Mouse (Mus musculus): Measurements from ENCODE around the gene Dpm1. TPM values are rescaled to one million over a fixed set of nuclear protein-coding genes. Genes with fewer than 3 reads are reported as not detected.

The Dpm1 gene
- polyA plus RNA-seq, 1 experiment: 54.7 TPM

- no peak overlapping the region for H3K9ac ChIP-seq (ENCODE audit: low read depth, poor library complexity, severe bottlenecking)
- peaks cover 6% of the 10 kb centered on the region for H3K4me1 ChIP-seq (ENCODE audit: control insufficient read depth, insufficient read depth, low read length)
- TF ChIP-seq POLR2A (IDR thresholded peaks at IDR 0.05; ENCODE audit: insufficient read depth, low read length) (no peak), EP300 (IDR thresholded peaks at IDR 0.05; ENCODE audit: insufficient read depth, low read depth, low read length) (no peak), CTCF (IDR thresholded peaks at IDR 0.05; ENCODE audit: low read depth, low read length) (no peak)
- H3K9me3 ChIP-seq (replicated peaks; ENCODE audit: control insufficient read depth, insufficient read depth, low read length, poor library complexity, severe bottlenecking): no peaks in the 10 kb centered on the region
- H3K27me3 ChIP-seq (ENCODE audit: control insufficient read depth, insufficient read depth, low read length, poor library complexity, severe bottlenecking): no peaks in the 10 kb centered on the region
- H3K4me3 ChIP-seq (ENCODE audit: low read depth, low read length): no peak overlapping the region
- H3K36me3 ChIP-seq (ENCODE audit: control insufficient read depth, insufficient read depth, low read length, poor library complexity, severe bottlenecking): no peaks in the 10 kb centered on the region
- H3K27ac ChIP-seq (ENCODE audit: insufficient read depth, low read length): no peak overlapping the region
Measured at GRCm38 (mm10) chr2:168166750-168167460, 63.5 kb downstream of the Dpm1 start.

- peak overlapping the region; percentile 37 for H3K9ac ChIP-seq (ENCODE audit: low read depth, poor library complexity, severe bottlenecking)
- H3K4me1 ChIP-seq (ENCODE audit: control insufficient read depth, insufficient read depth, low read length): peaks cover 14% of the 10 kb centered on the region
- no peaks in the 10 kb centered on the region for H3K9me3 ChIP-seq (replicated peaks; ENCODE audit: control insufficient read depth, insufficient read depth, low read length, poor library complexity, severe bottlenecking)
- H3K27me3 ChIP-seq (ENCODE audit: control insufficient read depth, insufficient read depth, low read length, poor library complexity, severe bottlenecking): no peaks in the 10 kb centered on the region
- H3K36me3 ChIP-seq (ENCODE audit: control insufficient read depth, insufficient read depth, low read length, poor library complexity, severe bottlenecking): no peaks in the 10 kb centered on the region
- peak overlapping the region; percentile 50 for H3K4me3 ChIP-seq (ENCODE audit: low read depth, low read length)
- TF ChIP-seq CTCF (IDR thresholded peaks at IDR 0.05; ENCODE audit: low read depth, low read length) (no peak), EP300 (IDR thresholded peaks at IDR 0.05; ENCODE audit: insufficient read depth, low read depth, low read length) (no peak), POLR2A (IDR thresholded peaks at IDR 0.05; ENCODE audit: insufficient read depth, low read length) (no peak)
- peak overlapping the region; percentile 73 for H3K27ac ChIP-seq (ENCODE audit: insufficient read depth, low read length)
Measured at GRCm38 (mm10) chr2:168161978-168162377, 68.4 kb downstream of the Dpm1 start.

DNA sequence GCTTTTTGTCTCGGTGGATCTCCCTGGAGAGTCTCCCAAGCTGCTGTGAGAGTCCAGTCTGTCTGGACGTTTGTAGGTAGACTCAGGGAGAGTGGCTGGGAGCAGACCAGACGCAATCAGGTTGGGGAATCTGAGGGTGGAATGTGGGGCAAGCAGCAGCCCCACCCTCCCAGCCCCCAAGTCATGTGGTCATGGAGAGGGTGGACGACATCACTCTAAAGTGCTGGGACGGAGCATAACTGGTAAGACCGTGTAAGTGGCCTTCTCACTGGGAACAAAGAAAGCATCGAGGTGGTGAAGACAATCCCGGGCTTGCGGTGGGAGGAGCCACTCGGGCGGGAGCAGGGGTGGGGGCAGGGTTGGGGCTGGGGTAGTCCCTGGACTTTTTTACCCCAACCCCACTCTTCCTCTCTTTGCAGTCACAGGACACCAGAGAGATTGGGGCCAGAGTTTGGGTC lies 68.8 kb downstream of the Dpm1 start:
- Histone ChIP-seq H3K9ac (ENCODE audit: low read depth, poor library complexity, severe bottlenecking) (peak overlapping the region; percentile 37), H3K27ac (ENCODE audit: insufficient read depth, low read length) (peak overlapping the region; percentile 73), H3K36me3 (ENCODE audit: control insufficient read depth, insufficient read depth, low read length, poor library complexity, severe bottlenecking) (no peaks in the 10 kb centered on the region), H3K4me1 (ENCODE audit: control insufficient read depth, insufficient read depth, low read length) (peaks cover 14% of the 10 kb centered on the region), H3K27me3 (ENCODE audit: control insufficient read depth, insufficient read depth, low read length, poor library complexity, severe bottlenecking) (no peaks in the 10 kb centered on the region), H3K9me3 (replicated peaks; ENCODE audit: control insufficient read depth, insufficient read depth, low read length, poor library complexity, severe bottlenecking) (no peaks in the 10 kb centered on the region), H3K4me3 (ENCODE audit: low read depth, low read length) (peak overlapping the region; percentile 50)
- TF ChIP-seq EP300 (IDR thresholded peaks at IDR 0.05; ENCODE audit: insufficient read depth, low read depth, low read length) (no peak), CTCF (IDR thresholded peaks at IDR 0.05; ENCODE audit: low read depth, low read length) (no peak), POLR2A (IDR thresholded peaks at IDR 0.05; ENCODE audit: insufficient read depth, low read length) (no peak)

GRCm38 (mm10) chr2:168160370-168160930 lies 69.9 kb downstream of the Dpm1 start:
- 0 out of 2 replicates have a peak overlapping the region, but pooled peaks have one; percentile 46 for H3K27ac ChIP-seq (ENCODE audit: insufficient read depth, low read length)
- H3K27me3 ChIP-seq (ENCODE audit: control insufficient read depth, insufficient read depth, low read length, poor library complexity, severe bottlenecking): no peaks in the 10 kb centered on the region

More at GRCm38 (mm10) chr2:168160370-168160930, 69.9 kb downstream of the Dpm1 start:
- H3K9me3 ChIP-seq (replicated peaks; ENCODE audit: control insufficient read depth, insufficient read depth, low read length, poor library complexity, severe bottlenecking): no peaks in the 10 kb centered on the region
- peak overlapping the region; percentile 47 for H3K9ac ChIP-seq (ENCODE audit: low read depth, poor library complexity, severe bottlenecking)
- no peak overlapping the region for H3K4me3 ChIP-seq (ENCODE audit: low read depth, low read length)
- H3K36me3 ChIP-seq (ENCODE audit: control insufficient read depth, insufficient read depth, low read length, poor library complexity, severe bottlenecking): no peaks in the 10 kb centered on the region
- TF ChIP-seq CTCF (IDR thresholded peaks at IDR 0.05; ENCODE audit: low read depth, low read length) (no peak), EP300 (IDR thresholded peaks at IDR 0.05; ENCODE audit: insufficient read depth, low read depth, low read length) (0 out of 2 replicates have a peak, but pooled peaks have one; percentile 28)
- H3K4me1 ChIP-seq (ENCODE audit: control insufficient read depth, insufficient read depth, low read length): peaks cover 19% of the 10 kb centered on the region

Other genes with a start within 250 kb of the Dpm1 start
- gene Ripor3, start 220.0 kb downstream of the Dpm1 start, polyA plus RNA-seq (2011; ENCODE audit: insufficient read depth, insufficient read length, low read depth, missing spikeins): 1.8 and 2.4 TPM in 2 replicates
- gene Pard6b, start 149.6 kb downstream of the Dpm1 start, polyA plus RNA-seq (2011; ENCODE audit: insufficient read depth, insufficient read length, low read depth, missing spikeins): 55.0 and 55.3 TPM in 2 replicates
- gene Adnp, start 23.5 kb downstream of the Dpm1 start, polyA plus RNA-seq (2011; ENCODE audit: insufficient read depth, insufficient read length, low read depth, missing spikeins): 72.7 and 87.5 TPM in 2 replicates
- 58.3 and 67.8 TPM in 2 replicates for gene Gm20716, start 227 bp downstream of the Dpm1 start, polyA plus RNA-seq (2011; ENCODE audit: insufficient read depth, insufficient read length, low read depth, missing spikeins)
- gene Mocs3, start within 50 bp of the Dpm1 start, polyA plus RNA-seq (2011; ENCODE audit: insufficient read depth, insufficient read length, low read depth, missing spikeins): 3.2 and 3.4 TPM in 2 replicates
- gene Kcng1, start 51.1 kb upstream of the Dpm1 start, polyA plus RNA-seq (2011; ENCODE audit: insufficient read depth, insufficient read length, low read depth, missing spikeins): 0.70 and 0.78 TPM in 2 replicates